ENCODE assay signal across 9 mouse cellular contexts in genomic region chr10:6916545-6917257, GRCm38 (mm10).
DNase-seq lines count a peak whose midpoint lies in the region; ATAC-seq and TF ChIP-seq lines count a peak whose summit lies in the region.
"Had no signal": no experiment of that assay in that cellular context is flagged by ENCODE, and none has a peak within 500 bp of the region (broad histone marks: within the 10 kb centered on the region; RNA-seq: fewer than 3 reads in every experiment).

No protein-coding gene starts in this region.

- no peaks in the 10 kb centered on the region for H3K79me3 ChIP-seq in C2C12 (ENCODE audit: low read depth)

- H3K4me1 ChIP-seq in cerebellum, adult 2 months (ENCODE audit: control insufficient read depth, insufficient read depth, low read length): peaks cover 9% of the 10 kb centered on the region; the same call in 1 of the 2 replicates
- peaks cover 11% of the 10 kb centered on the region for H3K4me1 ChIP-seq in forebrain, embryonic 16.5 days (replicated peaks; ENCODE audit: control insufficient read depth, insufficient read depth, low read length)
- H3K4me1 ChIP-seq in liver, postnatal 0 days (ENCODE audit: insufficient read depth): no peaks in the 10 kb centered on the region
- H3K4me1 ChIP-seq: liver, embryonic 13.5 days had no signal

- H3K27ac ChIP-seq in cerebellum, adult 2 months (ENCODE audit: insufficient read depth, low read length): no peak overlapping the region; the same call in 1 of the 2 replicates
- H3K27ac ChIP-seq in forebrain, embryonic 16.5 days (ENCODE audit: low read length): peak overlapping the region; percentile 80
- H3K27ac ChIP-seq in liver, postnatal 0 days (ENCODE audit: low read depth): no peak overlapping the region
- H3K27ac ChIP-seq: liver, embryonic 13.5 days had no signal

- H3K27me3 ChIP-seq in C2C12 (ENCODE audit: control insufficient read depth, insufficient read depth, insufficient read length): no peaks in the 10 kb centered on the region
- no peaks in the 10 kb centered on the region for H3K27me3 ChIP-seq in cerebellum, adult 2 months (ENCODE audit: control insufficient read depth, insufficient read depth, low read length)
- H3K27me3 ChIP-seq in forebrain, embryonic 16.5 days (replicated peaks; ENCODE audit: control insufficient read depth, insufficient read depth, low read length): no peaks in the 10 kb centered on the region
- H3K27me3 ChIP-seq in liver, postnatal 0 days (ENCODE audit: insufficient read depth, low read length): no peaks in the 10 kb centered on the region
- H3K27me3 ChIP-seq: liver, embryonic 13.5 days had no signal

- no peak for TF ChIP-seq CTCF in C2C12 (IDR thresholded peaks at IDR 0.05; ENCODE audit: control insufficient read depth, insufficient read depth, insufficient read length)
- no peak for TF ChIP-seq CTCF in cerebellum, adult 2 months (IDR thresholded peaks at IDR 0.05; ENCODE audit: borderline replicate concordance, insufficient read depth, low read depth, low read length)
- TF ChIP-seq CTCF in liver, postnatal 0 days (IDR thresholded peaks at IDR 0.05; ENCODE audit: low read depth): no peak

- no peak for TF ChIP-seq POLR2A in cerebellum, adult 2 months (IDR thresholded peaks at IDR 0.05; ENCODE audit: borderline replicate concordance, insufficient read depth, low read length)

- H3K4me2 ChIP-seq in forebrain, embryonic 16.5 days (ENCODE audit: low read length): no peak overlapping the region; the same call in 1 of the 2 replicates
- no peak overlapping the region for H3K4me2 ChIP-seq in liver, postnatal 0 days (ENCODE audit: low read depth, low read length)
- H3K4me2 ChIP-seq: liver, embryonic 13.5 days had no signal

- no peak for TF ChIP-seq EP300 in liver, postnatal 0 days (IDR thresholded peaks at IDR 0.05; ENCODE audit: low read depth)

- no peak overlapping the region for H3K4me3 ChIP-seq in C2C12 (ENCODE audit: insufficient read depth, poor library complexity, severe bottlenecking)
- H3K4me3 ChIP-seq in cerebellum, adult 2 months (replicated peaks; ENCODE audit: insufficient read depth, low read depth, low read length): no peak overlapping the region
- no peak overlapping the region for H3K4me3 ChIP-seq in forebrain, embryonic 16.5 days (replicated peaks; ENCODE audit: low read length)
- H3K4me3 ChIP-seq in liver, postnatal 0 days (ENCODE audit: low read depth, low read length): no peak overlapping the region
- H3K4me3 ChIP-seq: liver, embryonic 13.5 days had no signal

- WGBS in cerebellum, adult 2 months: 2% methylated on average over 6 of the region's 6 CpGs
- 8% methylated on average over 6 of the region's 6 CpGs for WGBS in forebrain, embryonic 16.5 days
- WGBS in liver, postnatal 0 days (ENCODE audit: insufficient replicate concordance): 39% methylated on average over 6 of the region's 6 CpGs

- H3K9ac ChIP-seq in forebrain, embryonic 16.5 days (replicated peaks; ENCODE audit: low read depth, low read length): no peak overlapping the region
- H3K9ac ChIP-seq in liver, postnatal 0 days (replicated peaks): no peak overlapping the region
- H3K9ac ChIP-seq: liver, embryonic 13.5 days had no signal

- H3K9me3 ChIP-seq in forebrain, embryonic 16.5 days (ENCODE audit: control insufficient read depth, low read length): no peaks in the 10 kb centered on the region
- no peaks in the 10 kb centered on the region for H3K9me3 ChIP-seq in liver, postnatal 0 days (ENCODE audit: low read length)
- H3K9me3 ChIP-seq: liver, embryonic 13.5 days had no signal

- DNase-seq in cerebellum, adult 2 months: peak; percentile 66 to 91
- DNase-seq in kidney, postnatal 14 days: peak; percentile 50
- DNase-seq in liver, postnatal 0 days: peak; percentile 30
- DNase-seq in retina, adult 2 months (ENCODE audit: low read depth, low spot score): peak; percentile 11
- no peak for DNase-seq in adrenal gland, adult 2 months
- no peak for DNase-seq in adrenal gland, postnatal 36 days
- DNase-seq: liver, embryonic 13.5 days had no signal

- no peaks in the 10 kb centered on the region for H3K79me2 ChIP-seq in C2C12 (ENCODE audit: control insufficient read depth, insufficient read depth)

- H3ac ChIP-seq in C2C12 (ENCODE audit: control insufficient read depth, insufficient read length, low read depth): no peak overlapping the region

- peak; percentile 91 for ATAC-seq in forebrain, embryonic 16.5 days
- no peak for ATAC-seq in liver, postnatal 0 days

- no peaks in the 10 kb centered on the region for H3K36me3 ChIP-seq in C2C12 (ENCODE audit: control insufficient read depth, insufficient read depth)
- H3K36me3 ChIP-seq in forebrain, embryonic 16.5 days (ENCODE audit: control insufficient read depth, insufficient read depth): no peaks in the 10 kb centered on the region
- H3K36me3 ChIP-seq in liver, postnatal 0 days (replicated peaks; ENCODE audit: insufficient read depth, low read length): no peaks in the 10 kb centered on the region
- H3K36me3 ChIP-seq: liver, embryonic 13.5 days had no signal

TF ChIP-seq in C2C12, 6 proteins besides CTCF, POLR2A, EP300 and RAD21:
- TF ChIP-seq MYOG (IDR thresholded peaks at IDR 0.05; ENCODE audit: control insufficient read depth, extremely low read depth, insufficient read length) (no peak), CEBPB (IDR thresholded peaks at IDR 0.05; ENCODE audit: low read depth) (peak; percentile 66), MYOD1 (IDR thresholded peaks at IDR 0.05; ENCODE audit: control insufficient read depth, insufficient read length, low read depth) (no peak), USF1 (IDR thresholded peaks at IDR 0.05; ENCODE audit: low read depth) (no peak)

Comparison
In these comparisons a context has a peak if more than half of its experiments do, and no peak if none do; other contexts are left out.
1. DNase-seq: peak in cerebellum, adult 2 months (2 of 2), kidney, postnatal 14 days (single experiment), liver, postnatal 0 days (single experiment) and retina, adult 2 months (single experiment); none in adrenal gland, adult 2 months (single experiment) and adrenal gland, postnatal 36 days (0 of 2).